Comparison of ENCODE assay signal across 8 mouse cellular contexts in genomic region chr11:5521516-5522291, GRCm38 (mm10). TPM values are rescaled to one million over a fixed set of nuclear protein-coding genes. Genes with fewer than 3 reads are reported as not detected.
DNase-seq lines count a peak whose midpoint lies in the region; ATAC-seq lines count a peak whose summit lies in the region.

No protein-coding gene starts in this region.

- ATAC-seq in hindbrain, embryonic 16.5 days, result peak; percentile 10; the same call in 1 of the 2 replicates

- under 1% methylated on average over 34 of the region's 34 CpGs for WGBS in hindbrain, embryonic 16.5 days

- H3K27me3 ChIP-seq in hindbrain, embryonic 16.5 days (replicated peaks; ENCODE audit: control insufficient read depth, insufficient read depth, low read length), result no peaks in the 10 kb centered on the region

- peak overlapping the region; percentile 100 for H3K4me3 ChIP-seq in hindbrain, embryonic 16.5 days (ENCODE audit: low read length)

- no peaks in the 10 kb centered on the region for H3K9me3 ChIP-seq in hindbrain, embryonic 16.5 days (ENCODE audit: control insufficient read depth, low read length)

- peaks cover 29% of the 10 kb centered on the region for H3K36me3 ChIP-seq in hindbrain, embryonic 16.5 days (ENCODE audit: control insufficient read depth, insufficient read depth, low read length)

- H3K4me2 ChIP-seq in hindbrain, embryonic 16.5 days (ENCODE audit: low read length), result peak overlapping the region; percentile 83

- peak; percentile 71 for DNase-seq in T-cell, adult 2 months (ENCODE audit: low spot score)
- peak; percentile 70 to 71 for DNase-seq in cerebellum, postnatal 36 days
- peak; percentile 83 for DNase-seq in gastrocnemius, adult 18-20 months (ENCODE audit: low spot score)
- DNase-seq in left cerebral cortex, adult 18-20 months (ENCODE audit: low spot score in 2 of 2), result peak; percentile 74 to 80
- peak; percentile 82 to 84 for DNase-seq in lung, postnatal 4 days
- DNase-seq in retina, postnatal 1 day, result peak; percentile 79
- DNase-seq in urinary bladder, postnatal 25 days (ENCODE audit: low spot score), result peak; percentile 64

- peak overlapping the region; percentile 100 for H3K9ac ChIP-seq in hindbrain, embryonic 16.5 days (ENCODE audit: low read depth, low read length)

- H3K27ac ChIP-seq in hindbrain, embryonic 16.5 days (ENCODE audit: low read depth, low read length), result peak overlapping the region; percentile 96

- H3K4me1 ChIP-seq in hindbrain, embryonic 16.5 days (ENCODE audit: control insufficient read depth, insufficient read depth, low read depth, low read length), result peaks cover 22% of the 10 kb centered on the region

RNA-seq across cellular contexts. Expression of gene Xbp1, which starts 1.2 kb away (rescaled TPM):
- total RNA-seq in gastrocnemius, adult 18-20 months (2021), result 10 to 100 TPM; 64.1 to 66.8 TPM
- 148 TPM in 2 replicates for polyA plus RNA-seq in hindbrain, embryonic 16.5 days (2015; fragmentation: Nextera tagmentation; extraction: Ambion mirVana)
- 100 to 1,000 TPM; 119 to 141 TPM for total RNA-seq in left cerebral cortex, adult 18-20 months (2021)

RNA-seq across cellular contexts. Expression of gene Ccdc117, which starts 20.3 kb away (rescaled TPM):
- total RNA-seq in gastrocnemius, adult 18-20 months (2021), result 10 to 100 TPM; 22.0 to 24.7 TPM
- polyA plus RNA-seq in hindbrain, embryonic 16.5 days (2015; fragmentation: Nextera tagmentation; extraction: Ambion mirVana), result 7.4 and 10.3 TPM in 2 replicates
- 10 to 100 TPM; 18.0 to 18.7 TPM for total RNA-seq in left cerebral cortex, adult 18-20 months (2021)

RNA-seq across cellular contexts. Expression of gene Ankrd36, which starts 47.8 kb away (rescaled TPM):
- total RNA-seq in gastrocnemius, adult 18-20 months (2021), result not detected
- not detected in 2 replicates for polyA plus RNA-seq in hindbrain, embryonic 16.5 days (2015; fragmentation: Nextera tagmentation; extraction: Ambion mirVana)
- not detected for total RNA-seq in left cerebral cortex, adult 18-20 months (2021)

Comparison
In these comparisons a context has a peak if more than half of its experiments do, and no peak if none do; other contexts are left out.
1. Peak in every context shown above with its lines: DNase-seq, ATAC-seq, H3K4me3 ChIP-seq and H3K27ac ChIP-seq.